Mouse (Mus musculus) bone marrow macrophage, adult 2 months (primary cell): Measurements from ENCODE around the gene Art4. TPM values are rescaled to one million over a fixed set of nuclear protein-coding genes. Genes with fewer than 3 reads are reported as not detected.
A peak's percentile ranks its signal among the peaks of the same experiment; 100 is the strongest.

Source experiments
- H3K27ac ChIP-seq: 2 replicates; pipeline ENCODE4 v1.5.1; 2012; ENCODE audit warnings: low read depth, low read length; ENCODE audit not compliant: insufficient read depth
- H3K4me1 ChIP-seq: 2 replicates; pipeline ENCODE4 v1.6.1; 2012; ENCODE audit warnings: low read length; ENCODE audit not compliant: control insufficient read depth, insufficient read depth
- H3K4me3 ChIP-seq: 2 replicates; pipeline ENCODE4 v1.5.1; 2012; ENCODE audit warnings: mild to moderate bottlenecking, low read length, moderate library complexity; ENCODE audit not compliant: insufficient read depth
- CTCF ChIP-seq: IDR thresholded peaks from 2 replicates; pipeline ENCODE4 v1.5.1; 2012; ENCODE audit warnings: low read depth, mild to moderate bottlenecking, low read length, moderate library complexity
- POLR2A ChIP-seq: IDR thresholded peaks from 2 replicates; pipeline ENCODE4 v1.6.1; 2012; ENCODE audit warnings: mild to moderate bottlenecking, low read depth, low read length, borderline replicate concordance
- polyA plus RNA-seq: library from polyadenylated mRNA; stranded (reverse); fragments of >200 nt; gene quantifications from 2 replicates; pipeline ENCODE4 v1.2.4, GENCODE M21; 2012; ENCODE audit not compliant: missing spikeins, insufficient read depth, insufficient read length

The Art4 gene
- polyA plus RNA-seq, 1 experiment = not detected

DNA sequence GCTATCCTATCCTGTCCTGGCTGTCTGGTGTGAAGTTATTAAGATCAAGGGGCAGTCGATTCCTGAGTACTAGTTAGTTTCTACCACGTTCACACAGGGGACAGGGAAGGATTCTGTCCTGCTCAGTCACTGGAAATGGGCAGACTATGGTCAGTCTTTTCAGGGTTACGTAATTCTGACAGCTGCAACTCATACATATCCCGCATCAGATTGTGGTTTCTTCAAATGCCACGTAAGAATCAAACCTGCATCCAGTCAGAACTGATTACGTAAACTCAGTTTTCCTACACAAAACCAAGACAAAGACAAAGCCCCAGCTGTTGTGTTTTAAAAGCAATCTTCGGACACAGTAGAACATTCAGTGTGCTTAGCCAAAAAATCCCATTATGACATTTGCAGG, 42.2 kb downstream of the Art4 start:
- TF ChIP-seq CTCF = no peak
- TF ChIP-seq POLR2A = no peak
- H3K4me3 ChIP-seq = no peak overlapping the region

DNA sequence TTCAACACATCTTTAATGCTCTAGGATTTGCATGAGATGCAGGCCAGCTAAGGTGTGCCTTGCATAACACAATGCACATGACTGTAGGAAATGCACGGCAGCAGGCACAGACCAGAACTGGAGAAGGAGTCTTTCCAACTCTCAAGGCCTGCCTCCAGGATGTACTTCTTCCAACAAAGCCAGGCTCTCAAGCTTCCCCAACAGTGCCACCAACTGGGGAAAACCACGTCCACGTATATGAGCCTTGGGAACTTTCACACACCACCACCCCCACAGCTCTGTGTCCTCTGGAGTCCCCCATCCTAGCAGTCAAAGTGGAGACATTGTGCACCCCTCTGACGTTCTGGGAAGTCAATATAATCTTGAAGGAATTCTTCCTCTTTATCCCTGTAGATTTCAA, 44.4 kb downstream of the Art4 start:
- Histone ChIP-seq H3K4me1 (peaks cover 18% of the 10 kb centered on the region), H3K27ac (no peak overlapping the region), H3K4me3 (no peak overlapping the region)
- no peak for TF ChIP-seq POLR2A
- TF ChIP-seq CTCF = no peak

More for the DNA sequence above, 42.2 kb downstream of the Art4 start:
- no peak overlapping the region for H3K27ac ChIP-seq
- peaks cover 12% of the 10 kb centered on the region for H3K4me1 ChIP-seq

DNA sequence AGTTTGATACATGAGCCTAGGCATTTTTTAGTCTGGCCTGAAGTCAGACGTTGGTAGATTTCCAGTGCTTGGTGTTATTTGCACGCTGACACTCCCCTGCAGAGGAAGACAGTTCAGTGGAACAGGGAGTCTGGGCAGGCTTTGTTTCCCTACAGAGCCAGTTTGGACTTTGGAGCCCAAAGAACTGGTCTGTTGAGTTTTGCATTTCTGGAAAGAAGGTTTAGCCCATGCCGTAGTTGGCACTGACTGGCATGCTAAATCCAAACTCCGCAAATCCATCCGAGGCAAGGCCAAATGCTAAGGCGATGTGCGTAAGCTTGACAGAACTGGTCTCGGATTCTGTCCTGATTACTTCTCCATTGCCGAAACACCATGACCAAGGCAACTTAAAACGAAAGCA, 46.3 kb downstream of the Art4 start:
- no peak overlapping the region for H3K27ac ChIP-seq
- TF ChIP-seq CTCF (no peak), POLR2A (no peak)

DNA sequence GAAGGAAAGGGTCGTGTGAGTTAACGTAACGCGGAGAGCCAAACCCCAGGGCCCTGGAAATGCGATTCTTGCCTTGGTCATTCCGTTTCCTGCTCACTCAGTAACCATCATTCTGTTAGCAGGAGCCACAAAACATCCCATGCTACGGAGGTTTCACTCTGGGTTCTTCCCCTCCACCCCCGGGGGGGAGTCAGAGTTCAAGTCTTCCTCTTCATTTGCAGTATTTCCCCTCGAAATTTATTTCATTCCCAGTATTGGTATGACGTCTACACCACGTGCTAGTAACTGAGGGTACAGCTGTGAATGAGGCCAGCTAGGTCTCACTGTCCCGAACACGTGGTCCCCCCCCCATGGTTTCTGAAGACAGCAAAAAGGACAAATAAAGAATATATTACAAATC, 47.9 kb downstream of the Art4 start:
- peaks cover 21% of the 10 kb centered on the region for H3K4me1 ChIP-seq
- TF ChIP-seq POLR2A (no peak), CTCF (no peak)
- peak overlapping the region; percentile 85 for H3K27ac ChIP-seq
- H3K4me3 ChIP-seq = peak overlapping the region; percentile 94

More for the DNA sequence above, 46.3 kb downstream of the Art4 start:
- Histone ChIP-seq H3K4me3 (no peak overlapping the region), H3K4me1 (peaks cover 25% of the 10 kb centered on the region)

DNA sequence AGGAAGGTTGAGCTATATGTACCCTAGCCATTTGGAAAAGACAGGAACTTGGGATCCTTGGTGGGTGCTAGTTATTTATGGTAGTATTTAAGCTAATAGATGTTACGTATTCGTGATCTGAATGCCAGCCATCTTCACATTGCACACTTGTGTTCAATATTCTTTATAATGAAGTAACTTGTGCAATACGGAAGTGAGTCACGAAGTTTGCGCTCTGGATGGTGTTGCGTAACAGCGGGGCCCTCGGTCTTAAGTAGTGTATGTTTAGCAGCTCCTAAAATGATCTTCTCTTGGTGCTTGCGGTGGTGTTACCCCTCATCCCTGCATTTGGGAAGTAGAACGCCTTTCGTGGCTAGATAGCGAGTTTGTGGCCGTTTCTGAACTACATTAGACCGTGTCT, 48.5 kb downstream of the Art4 start:
- peak overlapping the region; percentile 93 for H3K27ac ChIP-seq
- H3K4me1 ChIP-seq = peaks cover 21% of the 10 kb centered on the region
- no peak for TF ChIP-seq CTCF
- TF ChIP-seq POLR2A = no peak

DNA sequence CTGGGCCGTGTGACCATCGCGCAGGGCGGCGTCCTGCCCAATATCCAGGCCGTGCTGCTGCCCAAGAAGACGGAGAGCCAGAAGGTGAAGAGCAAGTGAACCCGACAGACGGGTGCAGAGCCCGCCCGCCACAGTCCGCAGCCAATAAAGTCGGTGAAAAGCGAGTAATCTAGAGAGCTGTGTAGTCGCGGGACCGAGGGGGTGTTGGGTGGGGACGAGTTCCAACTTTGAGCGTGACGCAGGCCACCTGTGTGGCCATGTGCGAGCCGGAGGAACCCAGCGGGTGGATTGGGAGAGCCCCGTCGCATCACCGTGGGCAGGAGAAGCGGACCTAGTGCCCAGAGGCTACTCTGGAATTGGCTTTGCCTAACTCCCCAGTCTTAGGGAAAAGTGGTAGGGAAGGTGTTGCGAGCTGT, 48.9 kb downstream of the Art4 start:
- Histone ChIP-seq H3K27ac (peak overlapping the region; percentile 93), H3K4me3 (peak overlapping the region; percentile 94), H3K4me1 (peaks cover 21% of the 10 kb centered on the region)
- TF ChIP-seq POLR2A = no peak
- TF ChIP-seq CTCF = no peak

More for the DNA sequence above, 48.5 kb downstream of the Art4 start:
- peak overlapping the region; percentile 94 for H3K4me3 ChIP-seq

DNA sequence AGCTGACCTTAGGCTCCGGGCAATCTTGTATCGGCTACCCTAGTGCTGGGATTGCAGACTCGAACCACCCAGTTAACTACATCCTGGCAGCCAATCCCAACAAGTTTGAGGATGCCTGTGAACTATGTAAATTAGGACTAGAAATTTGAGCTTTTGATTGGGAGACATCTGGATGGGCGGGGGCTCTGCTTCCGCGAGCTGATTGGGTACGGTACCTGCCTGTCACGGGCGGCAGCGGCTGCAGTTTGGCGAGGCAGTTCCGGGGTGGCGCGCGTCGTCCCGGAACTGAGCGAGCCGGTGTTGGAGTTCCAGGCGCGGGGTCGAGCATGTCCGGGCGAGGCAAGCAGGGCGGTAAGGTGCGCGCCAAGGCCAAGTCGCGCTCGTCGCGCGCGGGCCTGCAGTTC, 49.5 kb downstream of the Art4 start, which contains the start of gene H2afj:
Gene H2afj, plus strand, starts transcription at position 231 of the 404 bp plus-strand sequence.
- peak within 1 kb of the TSS; percentile 93 for H3K27ac ChIP-seq
- peaks cover 24% of the 10 kb centered on the region for H3K4me1 ChIP-seq
- TF ChIP-seq POLR2A (no peak), CTCF (no peak)
- H3K4me3 ChIP-seq = peak within 1 kb of the TSS; percentile 94

DNA sequence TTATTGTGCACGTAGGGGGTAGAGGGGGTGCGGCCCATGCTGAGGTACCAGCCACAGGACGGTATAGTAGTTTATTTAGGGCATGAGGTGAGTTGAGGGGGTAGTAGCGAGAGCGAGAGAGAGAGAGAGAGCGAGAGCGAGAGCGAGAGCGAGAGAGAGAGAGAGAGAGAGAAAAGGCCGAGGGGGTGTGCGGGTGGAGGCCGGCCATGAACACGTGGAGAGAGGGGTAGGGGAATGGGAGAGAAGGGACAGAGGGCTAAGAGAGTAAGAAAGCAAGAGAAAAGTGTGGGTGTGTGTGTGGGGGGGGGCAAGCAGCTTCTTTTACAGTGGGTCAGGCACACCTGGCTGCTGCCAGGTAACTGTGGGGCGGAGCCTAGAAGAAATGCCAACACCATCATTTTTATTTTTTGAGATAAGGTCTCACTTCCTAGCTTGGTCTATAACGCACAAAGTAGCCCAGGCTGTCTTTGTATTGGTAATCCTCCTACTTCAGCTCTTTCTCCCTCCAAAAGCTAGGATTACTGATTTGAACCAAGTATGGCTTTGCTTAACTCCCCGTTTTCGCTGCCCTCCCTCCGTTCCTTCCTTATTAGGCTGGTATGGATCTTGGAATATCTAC, 50.0 kb downstream of the Art4 start:
- TF ChIP-seq CTCF (no peak), POLR2A (no peak)
- Histone ChIP-seq H3K4me3 (peak overlapping the region; percentile 53), H3K27ac (peak overlapping the region; percentile 53), H3K4me1 (peaks cover 27% of the 10 kb centered on the region)

DNA sequence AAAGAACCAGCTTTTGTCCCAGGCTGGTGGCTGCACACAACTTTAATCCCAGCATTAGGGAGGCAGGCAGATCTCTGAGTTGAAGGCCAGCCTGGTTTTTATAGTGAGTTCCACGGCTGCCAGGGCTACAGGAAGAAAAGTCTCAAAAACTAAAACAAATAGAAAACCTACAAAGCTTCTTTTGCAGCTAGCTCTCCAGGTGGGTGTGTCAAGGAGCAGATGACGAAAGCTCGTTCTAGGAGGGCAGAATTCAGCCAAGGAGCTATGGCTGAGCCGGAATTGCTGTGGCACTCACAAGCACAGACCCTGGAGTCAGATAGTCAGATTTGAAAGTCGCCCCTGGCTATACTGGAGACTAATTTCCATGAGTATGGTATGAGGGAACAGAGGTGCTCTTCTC, 50.7 kb downstream of the Art4 start:
- Histone ChIP-seq H3K4me3 (no peak overlapping the region), H3K4me1 (peaks cover 27% of the 10 kb centered on the region), H3K27ac (no peak overlapping the region)
- no peak for TF ChIP-seq POLR2A
- no peak for TF ChIP-seq CTCF

DNA sequence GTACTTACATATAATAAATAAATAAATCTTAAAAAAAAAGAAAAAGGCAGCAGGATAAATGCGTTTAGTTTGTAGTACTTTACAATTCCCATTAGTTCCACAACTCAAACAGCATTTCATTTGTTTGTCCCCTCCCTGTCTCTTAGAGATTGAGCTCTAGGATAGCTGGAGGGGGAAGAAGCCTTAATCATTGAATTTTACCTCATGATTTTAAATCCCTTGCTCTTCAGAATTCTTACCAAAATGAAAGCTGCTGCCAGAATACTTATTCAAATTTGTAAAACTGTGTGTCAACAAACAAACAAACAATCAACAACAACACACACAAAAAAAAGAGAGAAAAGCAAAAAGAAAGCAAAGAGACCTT, 52.1 kb downstream of the Art4 start:
- peaks cover 23% of the 10 kb centered on the region for H3K4me1 ChIP-seq
- no peak for TF ChIP-seq CTCF
- TF ChIP-seq POLR2A = no peak
- peak overlapping the region; percentile 47 for H3K27ac ChIP-seq
- H3K4me3 ChIP-seq = peak overlapping the region; percentile 45; the same call in 1 of the 2 replicates
